Mouse (Mus musculus) midbrain, postnatal 0 days (tissue): ENCODE results near the gene Ap1b1. TPM values are rescaled to one million over a fixed set of nuclear protein-coding genes. Genes with fewer than 3 reads are reported as not detected.

Source experiments
- ATAC-seq: fragments of 200-750 bp; cut with Nextera tagmentation; 2 replicates; pipeline ENCODE4 v1.8.0; 2017; ENCODE audit warnings: moderate number of reproducible peaks, mild to moderate bottlenecking, moderate TSS enrichment, moderate library complexity; ENCODE audit not compliant: low FRiP score
- DNase-seq: peaks from one replicate; pipeline ENCODE4 v3.0.0-alpha.2; 2015; ENCODE audit warnings: low spot score
- H3K27ac ChIP-seq: fragments of 300-500 bp; sonication (generic); 2 replicates; pipeline ENCODE4 v1.5.1; 2014; ENCODE audit warnings: low read depth, mild to moderate bottlenecking, low read length, mixed read lengths
- H3K27me3 ChIP-seq: fragments of 300-500 bp; sonication (generic); 2 replicates; pipeline ENCODE4 v1.6.1; 2014; ENCODE audit warnings: low read length, control low read depth, mixed read lengths; ENCODE audit not compliant: insufficient read depth
- H3K36me3 ChIP-seq: fragments of 300-500 bp; sonication (generic); 2 replicates; pipeline ENCODE4 v1.6.1; 2014; ENCODE audit warnings: low read length, control low read depth, mixed read lengths; ENCODE audit not compliant: insufficient read depth
- H3K4me1 ChIP-seq: fragments of 300-500 bp; sonication (generic); 2 replicates; pipeline ENCODE4 v1.6.1; 2014; ENCODE audit warnings: mild to moderate bottlenecking, control low read depth, antibody characterized with exemption, low read length, mixed read lengths; ENCODE audit not compliant: insufficient read depth
- H3K4me2 ChIP-seq: fragments of 300-500 bp; sonication (generic); 2 replicates; pipeline ENCODE4 v1.6.1; 2014; ENCODE audit warnings: low read depth, mild to moderate bottlenecking, low read length, mixed read lengths; ENCODE audit not compliant: poor library complexity, severe bottlenecking
- H3K4me3 ChIP-seq: fragments of 300-500 bp; sonication (generic); 2 replicates; pipeline ENCODE4 v1.5.1; 2014; ENCODE audit warnings: low read depth, mild to moderate bottlenecking, low read length, moderate library complexity
- H3K9ac ChIP-seq: fragments of 300-500 bp; sonication (generic); replicated peaks from 2 replicates; pipeline ENCODE4 v1.6.1; 2014; ENCODE audit warnings: mild to moderate bottlenecking, low read length, moderate library complexity, mixed read lengths; ENCODE audit not compliant: poor library complexity, severe bottlenecking
- H3K9me3 ChIP-seq: fragments of 300-500 bp; sonication (generic); 2 replicates; pipeline ENCODE4 v1.6.1; 2016; ENCODE audit warnings: low read length, control low read depth
- CTCF ChIP-seq: IDR thresholded peaks from 2 replicates; pipeline ENCODE4 v1.5.1; 2016; ENCODE audit warnings: antibody characterized with exemption, mild to moderate bottlenecking
- WGBS: fragments of 180-500 bp; shearing (Covaris S2); extraction: QIAGEN DNeasy Blood & Tissue Kit; methylation state at CpG from one replicate; pipeline ENCODE4 v1.1.7; 2014; 5-methylcytosine and 5-hydroxymethylcytosine counted together
- polyA plus RNA-seq: library from polyadenylated mRNA; unstranded; fragments of >200 nt; fragmentation: Nextera tagmentation; extraction: Ambion mirVana; gene quantifications from 2 replicates; pipeline ENCODE4 v1.2.1, GENCODE M21; 2015
- total RNA-seq: library from RNA; depleted of rRNA; stranded (reverse); fragments of >200 nt; gene quantifications from 2 replicates; pipeline ENCODE4 v1.2.3, GENCODE M21; 2014

The Ap1b1 gene
- total and polyA plus RNA-seq, 2 experiments from 2014 or later: 94.8 to 122 TPM

GRCm38 (mm10) chr11:4983010-4983409 lies 3.6 kb upstream of the Ap1b1 start:
- Histone ChIP-seq H3K27me3 (no peaks in the 10 kb centered on the region), H3K36me3 (no peaks in the 10 kb centered on the region), H3K4me2 (no peak overlapping the region), H3K4me3 (no peak overlapping the region), H3K4me1 (peaks cover 10% of the 10 kb centered on the region; the same call in 1 of the 2 replicates), H3K27ac (no peak overlapping the region), H3K9ac (no peak overlapping the region), H3K9me3 (no peaks in the 10 kb centered on the region)
- WGBS: 74% methylated on average over 3 of the region's 3 CpGs
- DNase-seq: no peak
- TF ChIP-seq CTCF: no peak
- ATAC-seq: no peak

- Histone ChIP-seq H3K36me3 (no peaks in the 10 kb centered on the region), H3K9ac (no peak overlapping the region), H3K4me3 (no peak overlapping the region), H3K9me3 (no peaks in the 10 kb centered on the region), H3K4me1 (peaks cover 11% of the 10 kb centered on the region; the same call in 1 of the 2 replicates), H3K27me3 (no peaks in the 10 kb centered on the region), H3K27ac (no peak overlapping the region), H3K4me2 (no peak overlapping the region)
- DNase-seq (no peak), ATAC-seq (no peak)
- TF ChIP-seq CTCF: no peak
- WGBS: 48% methylated on average over 2 of the region's 2 CpGs
These were observed 3.1 kb upstream of the Ap1b1 start for GRCm38 (mm10) chr11:4983538-4983937.

- no peaks in the 10 kb centered on the region for H3K27me3 ChIP-seq
- peak; percentile 66 for DNase-seq
- ATAC-seq: no peak
- no peak overlapping the region for H3K9ac ChIP-seq
- H3K36me3 ChIP-seq: 0 out of 2 replicates have a peak, but pooled peaks cover 3% of the 10 kb centered on the region
- no peak overlapping the region for H3K4me3 ChIP-seq
- no peak overlapping the region for H3K27ac ChIP-seq
- no peaks in the 10 kb centered on the region for H3K9me3 ChIP-seq
- TF ChIP-seq CTCF: peak; percentile 88
- H3K4me1 ChIP-seq: peaks cover 11% of the 10 kb centered on the region; the same call in 1 of the 2 replicates
- 3% methylated on average over 5 of the region's 5 CpGs for WGBS
- H3K4me2 ChIP-seq: no peak overlapping the region
These were observed 2.4 kb upstream of the Ap1b1 start for GRCm38 (mm10) chr11:4984249-4984648.

- DNase-seq: no peak
- TF ChIP-seq CTCF: no peak
These were observed 1.8 kb upstream of the Ap1b1 start for GRCm38 (mm10) chr11:4984799-4985198.

GRCm38 (mm10) chr11:4987487-4987852 lies 846 bp downstream of the Ap1b1 start:
- peak overlapping the region; percentile 72 for H3K4me2 ChIP-seq
- H3K4me1 ChIP-seq: peaks cover 11% of the 10 kb centered on the region; the same call in 1 of the 2 replicates
- H3K9ac ChIP-seq: peak overlapping the region; percentile 64
- DNase-seq (no peak), ATAC-seq (no peak)
- 60% methylated on average over 11 of the region's 11 CpGs for WGBS
- H3K27me3 ChIP-seq: no peaks in the 10 kb centered on the region
- H3K9me3 ChIP-seq: no peaks in the 10 kb centered on the region
- peak overlapping the region; percentile 21; the same call in 1 of the 2 replicates for H3K27ac ChIP-seq
- TF ChIP-seq CTCF: no peak
- peak overlapping the region; percentile 49 for H3K4me3 ChIP-seq
- H3K36me3 ChIP-seq: 0 out of 2 replicates have a peak, but pooled peaks cover 3% of the 10 kb centered on the region

More at GRCm38 (mm10) chr11:4984799-4985198, 1.8 kb upstream of the Ap1b1 start:
- 82% methylated on average over 3 of the region's 3 CpGs for WGBS
- Histone ChIP-seq H3K9ac (no peak overlapping the region), H3K36me3 (0 out of 2 replicates have a peak, but pooled peaks cover 3% of the 10 kb centered on the region), H3K4me1 (peaks cover 11% of the 10 kb centered on the region; the same call in 1 of the 2 replicates), H3K27me3 (no peaks in the 10 kb centered on the region), H3K27ac (no peak overlapping the region), H3K9me3 (no peaks in the 10 kb centered on the region), H3K4me3 (no peak overlapping the region), H3K4me2 (no peak overlapping the region)
- ATAC-seq: no peak

GRCm38 (mm10) chr11:4989187-4989586 lies 2.6 kb downstream of the Ap1b1 start:
- no peak overlapping the region for H3K4me3 ChIP-seq
- WGBS: 83% methylated on average over 3 of the region's 3 CpGs
- DNase-seq (no peak), ATAC-seq (no peak)
- no peaks in the 10 kb centered on the region for H3K27me3 ChIP-seq
- no peak overlapping the region for H3K27ac ChIP-seq
- TF ChIP-seq CTCF: no peak
- H3K9me3 ChIP-seq: no peaks in the 10 kb centered on the region
- H3K36me3 ChIP-seq: 0 out of 2 replicates have a peak, but pooled peaks cover 3% of the 10 kb centered on the region
- H3K4me2 ChIP-seq: no peak overlapping the region
- peaks cover 9% of the 10 kb centered on the region; the same call in 1 of the 2 replicates for H3K4me1 ChIP-seq
- H3K9ac ChIP-seq: no peak overlapping the region
